Mouse (Mus musculus): ENCODE measurements around the gene Ddx6.
"Not testable (repeated sequence)": the region's sequence is repeated elsewhere in the genome, so short reads cannot be mapped to it uniquely, and the experiment has no call there.

Gene Ddx6

DNA sequence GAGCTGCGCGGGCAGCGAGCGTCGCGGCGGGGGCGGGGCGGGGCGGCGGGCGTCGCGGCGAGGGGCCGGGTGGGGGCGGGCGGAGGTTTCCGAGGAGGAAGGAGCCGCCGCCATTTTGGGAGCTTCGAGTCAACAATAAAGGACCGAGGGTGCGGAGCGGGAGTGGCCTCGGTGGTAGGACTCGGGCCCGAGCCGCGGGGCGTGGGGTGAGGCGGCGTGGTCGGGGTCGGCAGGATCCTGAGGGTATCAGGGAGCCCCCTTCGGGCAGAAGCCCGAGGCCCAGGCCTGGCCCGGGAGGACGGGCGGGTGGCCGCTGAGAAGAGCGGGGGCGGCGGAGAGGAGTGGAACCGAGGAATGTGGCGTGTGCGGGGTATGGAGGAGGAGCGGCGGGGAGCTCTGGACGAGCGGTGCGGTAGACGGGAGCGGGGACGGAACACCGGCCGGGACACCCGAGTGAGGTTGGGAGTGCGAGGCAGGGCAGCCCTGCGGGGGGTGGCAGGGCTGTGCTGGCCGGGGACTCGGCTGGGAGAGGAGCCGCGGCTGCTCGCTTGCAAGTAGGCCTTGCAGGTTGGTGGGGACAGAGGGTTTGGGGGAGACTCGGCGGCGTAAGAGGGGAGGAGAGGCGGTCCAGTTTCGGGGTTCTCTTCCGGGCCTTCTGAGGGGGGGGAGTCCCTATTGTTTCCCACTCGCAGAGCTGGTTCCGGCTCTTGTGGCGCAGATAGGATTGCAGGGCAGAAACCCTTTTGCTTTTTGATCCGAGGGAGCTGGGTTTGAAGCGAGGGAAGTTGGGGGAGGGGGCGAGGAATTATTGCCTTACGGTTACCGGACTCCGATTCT lies at the start of gene Ddx6:
TSS of gene Ddx6 (plus strand) at position 114 of the 837 bp plus-strand sequence.
- DNase-seq (ENCODE audit: low read depth) = peak; percentile 52

DNA sequence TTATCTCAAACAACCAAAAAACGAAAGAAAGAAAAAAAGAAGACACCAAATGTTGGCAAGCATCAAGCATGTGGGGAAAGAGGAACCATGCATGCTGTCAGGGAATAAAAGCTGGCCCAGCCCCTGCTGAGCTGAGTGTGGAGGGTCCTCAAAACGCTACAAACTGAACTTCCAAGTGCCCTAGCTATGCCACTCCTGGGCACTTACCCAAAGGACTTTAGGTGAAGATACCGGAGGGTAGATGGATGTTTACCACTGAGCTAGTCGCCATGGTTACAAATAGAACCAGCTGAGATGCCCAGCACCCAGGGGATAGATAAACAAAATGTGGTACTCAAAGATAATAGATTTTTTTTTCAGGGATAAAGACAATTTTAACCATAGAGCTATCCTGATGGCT lies 43.1 kb upstream of the Ddx6 start, which contains the start of gene Cxcr5:
TSS of gene Cxcr5 (minus strand) at position 281 of the 400 bp plus-strand sequence.
- DNase-seq (ENCODE audit: low read depth) = no peak

- DNase-seq (ENCODE audit: low read depth) = no peak
Observed at GRCm38 (mm10) chr9:44562936-44563335, 41.8 kb upstream of the Ddx6 start.

DNA sequence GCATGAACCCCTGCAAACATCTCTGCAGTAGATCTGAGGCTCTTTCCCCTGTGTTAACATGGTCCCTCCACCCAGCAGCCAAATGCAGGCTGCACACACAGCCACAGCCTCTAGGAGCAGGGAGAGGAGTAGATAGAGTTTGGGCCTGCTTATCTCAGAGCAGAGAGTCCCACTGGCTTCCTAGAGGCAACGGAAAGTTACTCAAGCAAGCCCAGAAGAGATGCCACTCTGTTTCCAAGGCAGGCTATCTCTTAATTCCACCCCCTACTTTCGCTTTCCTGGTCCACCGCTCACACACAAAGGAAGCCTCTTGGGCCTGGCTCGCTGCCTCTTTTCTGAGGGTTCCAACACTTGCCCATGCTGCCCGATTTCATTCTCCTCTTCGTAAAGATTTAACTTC lies 39.3 kb upstream of the Ddx6 start:
- DNase-seq (ENCODE audit: low read depth) = peak; percentile 41

DNA sequence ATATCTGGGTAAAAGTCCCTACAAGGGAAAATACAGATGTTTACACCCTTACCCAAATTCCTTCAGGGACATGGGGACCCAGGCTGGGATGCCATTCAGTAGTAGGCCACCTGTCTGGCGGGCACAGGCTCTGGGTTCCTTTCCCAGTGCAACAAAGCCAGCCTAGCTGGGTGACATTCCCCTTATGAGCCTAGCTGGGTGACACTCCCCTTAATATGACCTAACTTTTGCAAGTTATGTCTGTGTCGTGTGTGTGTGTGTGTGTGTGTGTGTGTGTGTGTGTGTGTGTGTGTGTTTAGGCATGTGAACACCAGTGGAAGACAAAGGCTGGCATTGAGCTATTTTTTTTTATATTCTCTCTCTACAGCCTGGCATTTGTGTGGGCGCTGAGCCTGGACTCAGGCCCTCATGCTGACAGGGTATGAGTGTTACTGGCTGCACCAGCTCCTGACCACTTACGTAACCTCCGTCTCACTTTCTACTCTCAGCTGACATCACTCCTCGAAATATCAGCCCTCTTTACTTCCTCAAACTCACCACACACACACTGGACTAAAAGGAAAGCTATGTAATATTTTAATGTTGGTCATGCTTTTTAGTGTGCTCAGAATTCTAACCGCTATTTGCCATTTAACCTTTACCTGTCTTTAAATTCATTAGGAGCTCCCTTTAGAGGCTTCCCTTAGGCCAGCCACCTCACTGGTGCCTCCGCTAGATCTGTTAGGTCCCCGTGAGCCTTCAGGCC lies 37.2 kb upstream of the Ddx6 start:
- peak; percentile 64 for DNase-seq (ENCODE audit: low read depth)

GRCm38 (mm10) chr9:44568083-44568455 lies 36.6 kb upstream of the Ddx6 start:
- no peak for DNase-seq (ENCODE audit: low read depth)

- DNase-seq (ENCODE audit: low read depth) = no peak
Observed at GRCm38 (mm10) chr9:44570939-44571382, 33.7 kb upstream of the Ddx6 start.

DNA sequence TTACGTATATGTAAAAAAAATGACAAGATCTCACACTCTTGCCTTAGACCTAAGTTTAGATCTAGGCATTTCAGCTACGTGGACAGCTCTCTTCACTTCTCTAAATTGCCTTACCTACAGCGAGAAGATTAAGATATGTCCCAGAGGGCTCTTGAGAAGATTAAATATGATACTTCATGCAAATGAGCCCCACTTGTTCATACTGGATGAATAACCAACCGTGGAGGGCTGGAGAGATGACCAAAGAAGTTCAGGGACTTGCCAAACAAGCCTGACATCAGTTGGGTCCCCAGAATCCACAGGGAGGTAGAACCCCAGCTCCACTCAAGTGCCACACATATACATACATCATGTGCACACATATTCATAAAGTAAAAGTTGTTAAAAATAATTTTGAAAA lies 31.4 kb upstream of the Ddx6 start:
- no peak for DNase-seq (ENCODE audit: low read depth)

GRCm38 (mm10) chr9:44575095-44575494 lies 29.6 kb upstream of the Ddx6 start:
- DNase-seq (ENCODE audit: low read depth) = no peak

GRCm38 (mm10) chr9:44576046-44576445 lies 28.6 kb upstream of the Ddx6 start:
- DNase-seq (ENCODE audit: low read depth) = not testable (repeated sequence)

DNA sequence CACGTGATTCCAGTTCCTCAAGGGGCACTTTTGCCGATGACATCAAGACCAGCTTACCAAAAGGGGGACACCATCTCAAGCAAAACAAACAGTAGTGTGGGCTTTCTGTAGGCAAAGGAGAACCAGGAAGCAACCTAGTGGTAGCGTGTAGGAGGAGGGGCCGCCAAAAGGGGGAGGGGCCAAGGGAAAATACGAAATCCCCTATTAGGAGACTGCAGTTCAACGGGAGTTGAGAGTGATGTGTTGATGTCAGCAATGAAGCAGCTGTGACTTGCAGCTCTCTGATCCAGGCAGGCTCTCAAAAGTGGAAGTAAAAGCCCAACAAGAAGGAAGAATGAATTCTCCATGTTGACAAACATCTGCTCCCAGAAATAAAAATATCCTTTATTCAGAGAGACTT lies 25.3 kb upstream of the Ddx6 start:
- peak; percentile 79 for DNase-seq (ENCODE audit: low read depth)

DNA sequence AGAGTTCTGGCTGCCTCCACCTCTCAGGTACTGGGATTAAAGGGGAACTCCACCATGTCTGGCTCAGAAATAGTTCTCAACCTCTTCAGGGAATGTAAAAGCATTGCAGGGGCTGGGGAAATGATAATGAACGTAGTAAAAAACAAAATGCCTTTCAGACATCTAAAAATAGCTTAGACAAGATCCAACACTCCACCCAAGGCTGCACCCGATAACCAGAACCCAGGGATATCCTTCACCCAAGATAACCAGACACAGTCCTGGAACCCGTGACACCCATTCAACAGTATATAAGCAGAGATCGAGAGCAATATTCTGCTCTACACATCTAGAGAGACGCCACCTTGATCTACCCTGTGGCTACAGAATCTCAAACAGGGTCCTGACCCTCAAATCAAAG lies 24.6 kb upstream of the Ddx6 start:
- no peak for DNase-seq (ENCODE audit: low read depth)

GRCm38 (mm10) chr9:44581423-44581822 lies 23.3 kb upstream of the Ddx6 start:
- DNase-seq (ENCODE audit: low read depth) = peak; percentile 44

- peak; percentile 61 for DNase-seq (ENCODE audit: low read depth)
Observed at GRCm38 (mm10) chr9:44582390-44582789, 22.3 kb upstream of the Ddx6 start.

DNA sequence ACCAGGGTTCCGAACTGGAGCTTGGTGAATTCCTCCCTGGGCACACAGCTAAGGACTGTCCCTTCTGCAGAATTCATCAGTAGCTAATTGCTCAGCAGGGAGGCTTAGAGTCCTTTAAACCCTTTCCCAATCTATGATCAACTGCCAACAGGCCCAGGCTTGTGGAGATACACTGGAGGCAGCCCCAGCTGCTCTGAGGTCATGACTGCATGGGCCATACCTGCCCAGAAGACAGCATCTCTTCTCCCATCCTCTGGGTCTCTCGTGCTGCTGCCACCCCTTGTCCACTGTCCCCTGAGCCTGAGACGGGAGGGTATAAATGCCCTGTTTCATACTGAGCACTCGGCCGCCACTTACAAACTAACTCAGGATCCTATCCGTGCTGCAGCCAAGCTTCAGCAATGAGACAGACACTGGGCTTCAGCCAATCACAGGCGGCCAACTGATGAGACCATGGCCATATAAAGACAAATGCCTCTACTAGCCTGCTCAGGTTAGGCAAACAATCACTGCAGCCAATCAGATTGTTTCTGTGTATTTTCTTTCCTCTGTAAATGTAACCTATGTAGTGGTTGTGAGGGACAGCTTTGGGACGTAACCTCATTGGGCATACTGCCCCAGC lies 17.9 kb upstream of the Ddx6 start:
- DNase-seq (ENCODE audit: low read depth) = no peak

DNA sequence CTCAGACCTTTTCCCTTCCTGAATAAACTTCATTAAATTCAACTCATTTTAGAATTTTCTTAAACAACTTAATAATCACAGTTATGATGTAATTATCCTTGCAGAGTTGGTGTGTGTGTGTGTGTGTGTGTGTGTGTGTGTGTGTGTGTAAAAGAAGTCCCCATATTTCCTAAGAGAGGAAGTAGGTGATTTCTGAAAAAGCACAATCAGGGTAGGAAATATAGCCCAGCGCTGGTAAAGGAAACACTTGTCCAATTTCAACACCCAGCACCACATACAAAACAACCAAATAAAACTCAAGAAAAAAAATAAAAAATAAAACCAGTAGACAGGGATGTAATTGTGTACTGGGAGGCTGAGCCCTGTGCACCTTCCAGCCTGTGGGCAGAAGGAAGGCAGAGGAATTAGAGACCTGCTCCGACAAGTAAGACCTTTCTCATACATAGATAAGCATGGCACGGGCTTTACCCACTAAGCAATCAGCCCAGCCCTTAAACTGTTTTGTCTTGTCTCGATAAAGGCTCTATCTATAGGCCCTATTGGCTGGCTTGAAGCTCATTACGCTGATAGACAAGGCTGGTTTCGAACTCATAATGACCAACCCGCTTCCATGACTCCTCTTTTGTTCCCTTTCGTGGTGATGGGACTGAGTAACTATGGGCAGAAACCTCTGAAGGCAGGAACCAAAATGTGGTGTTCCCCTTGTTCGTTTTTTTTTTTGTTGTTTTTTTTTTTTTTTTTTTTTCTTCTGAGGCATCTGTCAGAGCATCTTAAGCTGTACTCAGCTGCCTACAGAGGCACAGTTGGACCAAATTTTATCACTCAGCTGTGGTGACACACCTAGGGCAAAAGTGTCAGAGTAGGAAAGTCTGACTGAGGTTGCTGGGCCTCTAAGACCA lies 17.2 kb upstream of the Ddx6 start:
- DNase-seq (ENCODE audit: low read depth) = no peak

DNA sequence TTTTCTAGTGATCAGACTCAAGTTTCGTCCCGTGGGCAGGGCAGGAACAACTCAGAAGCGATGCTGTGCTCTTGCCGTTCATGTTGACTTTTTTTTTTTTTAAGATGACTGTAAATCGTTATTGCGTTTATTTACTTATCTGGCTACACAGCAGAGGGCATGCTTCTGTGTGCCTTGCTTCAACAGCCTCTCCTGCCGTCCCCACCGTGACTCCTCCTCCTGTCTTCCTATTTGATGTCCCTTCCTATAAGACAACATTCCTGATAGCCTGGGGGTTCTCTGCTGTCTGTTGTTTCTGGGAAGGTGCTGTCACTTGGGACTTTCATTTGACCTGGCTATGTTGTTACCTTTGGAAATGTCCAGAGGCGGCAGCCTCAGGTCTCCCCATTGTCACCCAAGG lies 16.1 kb upstream of the Ddx6 start:
- no peak for DNase-seq (ENCODE audit: low read depth)

DNA sequence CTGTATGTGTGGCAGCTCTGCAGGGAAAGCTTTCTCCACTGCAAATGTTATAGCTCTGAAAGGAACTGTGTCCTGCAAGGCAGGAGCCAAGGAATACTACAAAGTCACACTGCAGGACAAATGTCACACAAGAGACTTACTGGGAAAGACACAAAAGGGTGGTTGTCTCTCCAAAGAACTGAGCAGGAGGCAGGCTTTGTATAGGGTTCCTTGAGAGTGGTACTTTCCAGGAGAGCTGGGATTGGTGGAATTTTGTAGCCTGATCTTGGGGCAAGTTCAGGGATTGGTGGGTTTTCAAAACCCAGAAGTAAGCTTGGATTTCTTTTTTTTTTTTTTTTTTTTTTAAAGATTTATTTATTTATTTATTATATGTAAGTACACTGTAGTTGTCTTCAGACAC lies 15.6 kb upstream of the Ddx6 start:
- DNase-seq (ENCODE audit: low read depth) = no peak

GRCm38 (mm10) chr9:44590969-44591368 lies 13.7 kb upstream of the Ddx6 start:
- DNase-seq (ENCODE audit: low read depth) = no peak

DNA sequence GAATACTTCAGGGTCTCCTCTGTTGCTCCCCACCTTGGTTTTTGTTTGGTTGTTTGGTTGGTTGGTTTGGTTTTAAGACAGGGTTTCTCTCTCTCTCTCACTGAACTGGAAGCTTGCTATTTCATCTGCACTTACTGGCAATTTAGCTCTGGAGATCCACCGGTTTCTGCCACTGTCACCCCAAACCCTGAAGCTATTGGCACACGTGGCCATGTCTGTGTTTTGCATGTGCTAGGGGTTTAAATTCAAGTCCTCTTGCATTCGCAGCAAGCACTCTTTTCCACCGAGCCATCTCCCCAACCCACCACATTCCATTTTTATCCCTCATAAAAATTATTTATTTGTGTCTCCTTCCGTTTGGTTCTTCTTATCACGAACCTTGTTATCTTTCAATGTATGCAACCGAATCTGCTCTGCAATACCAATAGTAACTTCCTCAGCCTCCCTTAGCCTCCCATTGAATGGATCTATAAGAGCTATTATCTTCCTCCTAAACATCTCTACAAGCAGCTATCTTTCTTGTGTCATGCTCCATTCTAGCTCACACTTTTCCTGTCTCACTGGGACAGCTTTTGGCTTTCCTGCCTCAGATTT lies 13.0 kb upstream of the Ddx6 start:
- no peak for DNase-seq (ENCODE audit: low read depth)

- DNase-seq (ENCODE audit: low read depth) = no peak
Observed at GRCm38 (mm10) chr9:44593221-44593620, 11.5 kb upstream of the Ddx6 start.

Data from c-Kit-positive CD71-negative TER-119-negative erythroid progenitor cells, embryonic 14.5 days (primary cell).